Mouse (Mus musculus): ENCODE data around the gene Lck.

The Lck gene

DNA sequence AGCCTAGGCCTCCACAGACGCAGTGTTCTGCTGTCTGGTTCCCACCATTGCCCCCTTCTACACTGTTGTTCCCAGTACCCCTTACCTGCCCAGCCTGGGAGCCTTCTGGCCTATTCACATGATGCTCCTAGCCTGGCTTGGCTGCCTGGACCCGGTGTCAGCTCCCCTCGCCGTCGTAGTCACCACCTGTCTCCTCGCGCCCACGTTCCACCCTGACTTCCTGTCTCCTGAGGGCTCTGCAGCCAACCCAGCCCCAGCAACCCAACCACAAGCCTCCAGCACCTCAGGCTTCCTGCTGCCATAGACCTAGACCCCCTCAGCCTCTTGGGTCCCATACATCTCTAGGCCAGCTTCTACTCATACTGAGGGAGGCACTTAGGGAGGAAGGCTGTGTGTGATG lies at the start of gene Lck:
Lck (minus strand) TSS at position 212 of the 400 bp plus-strand sequence.
- no peak for DNase-seq (ENCODE audit: low spot score)

DNA sequence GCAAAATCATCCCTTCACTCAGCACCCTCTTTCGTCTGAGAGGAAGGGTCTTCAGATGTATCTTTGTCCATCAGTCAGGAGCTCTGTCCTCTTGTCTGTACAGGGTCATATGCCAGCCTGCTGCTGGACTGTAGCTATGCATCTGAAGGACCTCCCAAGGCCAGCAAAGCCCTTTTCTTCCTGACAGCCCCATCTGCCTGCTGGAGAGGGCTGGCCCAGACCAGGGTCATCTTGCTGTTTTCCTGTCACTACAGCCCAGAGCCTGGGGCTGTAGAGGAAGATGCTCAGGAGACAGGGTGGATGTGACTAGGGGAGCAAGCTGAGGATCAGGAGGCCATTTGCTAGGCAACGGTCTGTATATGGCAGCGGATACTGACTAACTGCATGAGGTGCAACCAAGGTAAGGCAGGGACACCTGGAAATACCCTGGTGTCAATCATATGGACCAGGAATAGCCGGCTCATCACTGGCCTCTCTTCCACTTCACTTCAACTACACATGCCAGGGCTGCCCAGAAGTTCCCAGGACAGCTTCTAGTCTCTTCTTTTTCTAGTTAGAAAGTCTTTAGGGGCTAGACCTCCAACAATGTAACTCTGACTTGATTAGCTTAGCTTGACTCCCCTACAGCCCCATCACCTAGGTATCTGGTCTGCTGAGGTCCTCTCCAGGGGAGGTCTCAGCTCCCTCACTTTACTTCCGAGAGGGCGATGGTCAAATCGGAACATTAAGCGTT lies 49.5 kb upstream of the Lck start:
- no peak for DNase-seq (ENCODE audit: low spot score)

DNA sequence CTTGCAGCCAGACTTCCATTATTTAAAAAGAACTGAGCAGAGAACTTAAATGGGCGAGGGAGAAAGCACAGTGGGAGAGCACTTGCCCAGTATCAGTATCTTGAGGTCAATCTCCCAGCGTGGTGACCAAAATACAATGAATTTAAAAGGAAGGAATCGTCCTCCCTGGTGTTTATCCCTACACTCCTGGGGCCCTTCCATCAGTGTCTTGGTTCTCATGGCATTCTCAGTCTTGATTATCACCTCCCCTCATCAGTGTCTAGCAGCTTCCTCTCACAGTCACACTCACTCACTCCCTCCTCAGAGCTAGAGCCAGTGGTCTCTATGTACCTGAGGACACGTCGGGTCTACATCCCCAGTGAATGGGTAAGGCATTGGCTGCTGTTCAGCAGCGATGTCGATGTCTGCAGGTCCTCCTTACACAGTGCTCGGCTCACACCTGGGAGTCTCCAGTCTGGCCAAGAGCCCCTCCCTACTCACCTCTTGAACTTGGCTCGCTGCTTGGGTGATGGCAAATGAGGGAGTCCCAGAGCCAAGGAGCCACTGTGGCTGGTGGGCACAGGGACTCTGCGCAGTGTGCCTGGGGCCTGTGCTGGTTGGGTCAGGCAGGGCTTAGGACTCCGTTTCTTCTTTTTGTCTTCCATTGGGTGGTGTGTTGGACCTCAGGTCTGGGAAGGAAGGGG lies 48.8 kb upstream of the Lck start:
- DNase-seq (ENCODE audit: low spot score), result no peak

DNA sequence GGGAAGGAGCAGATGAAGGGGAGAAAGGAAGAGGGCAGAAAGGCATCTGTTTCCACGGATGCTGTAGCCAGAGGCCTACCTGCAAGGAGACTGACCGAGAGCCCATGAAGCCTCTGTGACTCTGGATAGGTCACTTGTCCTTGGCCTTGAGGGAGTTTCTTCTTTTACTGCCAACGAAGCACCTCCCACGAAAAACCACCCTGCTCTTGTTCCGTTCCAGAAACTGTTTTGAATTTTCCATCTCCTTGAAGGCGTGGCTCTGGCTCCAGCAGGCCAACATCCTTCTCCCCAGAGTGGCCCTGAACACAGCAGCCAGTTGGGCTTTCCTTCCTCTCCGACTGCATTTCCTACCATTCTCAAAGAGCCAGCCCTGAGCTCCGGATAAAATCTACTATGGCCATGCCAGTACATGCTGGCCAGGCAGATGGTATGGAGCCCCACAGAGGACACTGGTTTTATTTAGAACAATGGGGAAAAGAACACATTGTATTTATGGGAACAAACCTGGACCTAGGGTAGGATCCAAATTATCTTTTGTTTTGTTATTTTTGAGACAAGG lies 47.9 kb upstream of the Lck start:
- DNase-seq (ENCODE audit: low spot score), result no peak

DNA sequence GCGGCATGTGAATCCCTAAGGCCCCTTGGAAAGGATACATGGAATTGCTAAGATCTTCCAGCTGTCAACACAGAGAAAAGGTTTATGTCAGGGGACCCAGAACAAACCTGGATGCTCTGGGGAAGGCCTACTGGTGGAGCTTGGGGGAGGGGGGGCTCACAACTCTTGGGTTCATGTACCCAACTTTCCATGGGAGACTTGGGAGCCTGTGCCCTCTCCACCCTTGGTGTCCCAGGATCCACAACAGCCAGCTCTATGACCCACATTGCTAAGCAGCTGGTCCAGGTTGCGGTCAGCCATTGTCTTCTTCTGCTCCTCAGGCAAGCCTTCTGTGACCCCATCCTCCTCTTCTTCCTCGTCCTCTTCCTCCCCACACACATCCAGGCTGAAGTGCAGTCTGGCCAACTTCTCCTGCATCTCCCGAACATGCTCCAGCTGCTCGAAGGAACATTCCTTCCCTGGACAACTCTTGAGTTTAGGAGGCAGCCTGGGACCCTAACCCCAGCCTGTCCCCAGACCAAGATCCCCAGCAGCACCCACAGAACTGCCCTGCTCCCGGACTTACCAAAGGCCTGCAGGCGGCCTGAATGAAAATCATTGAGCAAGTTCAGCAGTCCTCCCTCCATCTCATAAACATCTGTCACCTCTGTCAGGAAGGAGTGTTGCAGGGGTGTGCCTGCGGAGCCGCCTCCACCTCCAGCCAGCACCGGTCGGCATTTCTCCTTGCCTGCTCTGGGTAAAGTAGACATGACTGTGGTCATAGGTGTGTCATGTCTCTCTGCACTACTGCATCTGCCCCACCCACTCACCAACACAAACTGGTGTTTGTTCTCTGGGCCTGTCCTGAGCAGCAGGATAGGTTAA lies 47.2 kb upstream of the Lck start:
- DNase-seq (ENCODE audit: low spot score), result no peak

DNA sequence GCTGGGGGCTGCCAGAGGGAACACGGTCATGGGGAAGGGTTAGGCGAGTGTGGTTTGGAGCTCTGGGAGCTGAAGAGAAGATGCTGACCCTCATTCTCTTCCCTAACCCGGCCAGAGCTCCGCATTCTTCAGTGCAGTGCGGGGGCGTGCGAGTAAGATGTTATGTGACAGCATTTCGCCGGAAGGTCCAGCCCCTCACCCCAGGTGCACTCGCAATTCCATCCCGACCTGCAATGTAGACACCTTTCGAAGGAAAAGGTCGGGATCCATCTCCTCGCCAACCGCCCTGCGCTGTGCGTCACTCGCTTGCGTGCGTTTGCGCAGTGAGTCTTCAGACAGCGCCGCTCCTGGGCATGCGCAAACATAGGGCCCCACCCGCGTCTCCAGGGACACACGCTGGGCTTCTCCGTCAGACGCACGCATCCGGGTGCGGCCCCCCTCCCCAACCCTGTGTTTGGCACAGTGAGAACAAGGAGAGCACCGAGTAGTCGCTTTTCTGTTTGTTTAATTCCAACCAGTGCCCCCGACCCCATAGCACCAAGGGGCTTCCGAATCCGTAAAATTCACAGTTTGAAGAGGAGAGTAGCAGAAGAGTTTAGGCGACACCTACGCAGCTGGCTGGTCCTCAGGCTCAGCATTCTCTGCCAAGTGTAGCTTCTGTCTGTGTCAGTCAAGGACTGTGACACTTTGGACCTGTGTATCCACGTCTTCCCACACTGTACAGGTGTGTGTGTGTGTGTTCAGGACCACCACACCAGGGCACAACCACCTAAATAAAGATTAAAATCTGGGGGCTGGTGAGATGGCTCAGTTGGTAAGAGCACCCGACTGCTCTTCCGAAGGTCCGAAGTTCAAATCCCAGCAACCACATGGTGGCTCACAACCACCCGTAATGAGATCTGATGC lies 45.6 kb upstream of the Lck start, which contains the start of gene Iqcc:
Iqcc (minus strand) TSS at position 314 of the 906 bp plus-strand sequence.
- DNase-seq (ENCODE audit: low spot score), result peak; percentile 94

DNA sequence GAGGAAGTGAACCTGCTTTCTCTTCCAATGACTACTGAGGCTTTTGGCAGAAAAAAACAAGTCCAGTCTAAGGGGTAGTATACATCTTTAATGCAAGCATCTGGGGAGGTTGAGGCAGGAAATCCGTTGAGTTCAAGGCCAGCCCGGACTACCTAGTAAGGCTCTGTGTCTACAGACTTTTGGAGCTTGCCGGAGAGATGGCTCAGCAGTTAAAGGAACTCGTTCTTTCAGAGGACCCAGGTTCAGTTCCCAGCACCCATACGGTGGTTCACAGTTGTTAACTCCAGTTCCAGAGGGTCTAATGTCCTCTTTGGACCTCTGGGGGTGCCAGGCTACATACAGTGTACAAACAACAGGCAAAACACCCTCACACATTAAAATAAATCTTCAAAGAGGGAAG lies 44.6 kb upstream of the Lck start:
- DNase-seq (ENCODE audit: low spot score), result no peak

DNA sequence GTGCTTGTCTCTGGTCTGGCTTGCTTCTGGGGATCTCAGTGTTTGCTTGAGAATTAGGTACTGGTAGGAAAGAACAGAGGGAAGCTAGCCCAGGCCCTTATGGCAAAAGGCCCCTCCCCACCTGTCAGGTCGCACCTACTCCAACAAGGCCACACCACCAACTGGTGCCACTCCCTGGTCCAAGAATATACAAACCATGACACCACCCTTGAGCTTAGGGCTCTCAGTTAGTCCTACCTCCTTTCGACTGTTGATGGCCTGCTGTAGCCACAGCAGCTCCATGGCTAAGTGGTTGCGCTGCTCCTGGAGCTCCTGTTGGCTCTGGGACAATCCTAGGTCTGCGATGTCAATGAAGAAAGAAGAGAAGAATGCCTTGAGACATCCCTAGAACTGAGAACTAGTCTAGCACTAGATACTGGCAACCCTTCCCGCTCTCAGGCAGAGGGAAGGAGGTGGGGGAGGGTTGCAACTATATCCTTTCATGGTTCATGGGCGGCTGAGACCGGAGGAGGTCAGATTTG lies 43.7 kb upstream of the Lck start:
- no peak for DNase-seq (ENCODE audit: low spot score)

DNA sequence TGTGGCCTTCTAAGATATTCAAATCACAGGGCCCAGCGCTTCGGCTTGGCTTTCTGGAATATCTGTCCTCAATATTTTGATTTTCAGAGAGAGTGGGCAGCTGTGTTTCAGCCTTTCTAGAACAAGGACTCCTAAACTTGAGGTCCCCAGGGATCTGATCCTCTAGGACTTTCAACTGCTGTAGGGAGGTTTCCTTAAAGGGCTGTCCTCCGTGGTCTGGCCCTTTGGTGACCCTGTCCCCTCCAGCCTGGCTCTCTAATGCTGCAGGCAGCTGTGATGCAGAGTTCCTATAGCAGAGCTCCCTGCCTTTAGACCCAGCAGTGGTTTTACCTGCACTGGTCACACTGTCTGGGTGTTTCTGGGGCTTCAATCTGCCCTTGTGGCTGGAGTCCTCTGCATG lies 43.2 kb upstream of the Lck start:
- DNase-seq (ENCODE audit: low spot score), result no peak

DNA sequence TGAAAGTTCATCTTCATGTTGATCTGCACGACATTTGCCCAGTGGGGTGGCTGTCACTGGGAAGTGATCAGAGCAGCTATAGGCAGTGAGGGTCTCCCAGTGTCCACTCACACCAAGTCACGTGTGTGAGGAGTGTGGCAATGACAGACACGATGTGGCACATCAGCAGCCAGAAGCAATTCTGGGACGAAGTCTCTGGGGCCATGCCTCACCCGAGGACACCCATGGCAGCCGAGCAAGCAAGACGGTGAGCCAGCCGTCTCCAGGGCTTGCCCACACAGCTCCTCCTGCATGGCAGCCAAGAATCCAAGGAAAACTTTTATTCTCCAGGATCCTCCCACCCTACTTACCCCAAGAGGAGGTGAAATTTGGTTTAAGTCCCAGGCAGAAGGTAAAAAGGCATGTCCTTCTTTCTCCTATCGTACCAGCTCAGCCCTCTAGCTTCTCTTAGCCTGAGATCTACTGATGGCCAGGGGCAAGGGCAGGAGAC lies 42.4 kb upstream of the Lck start:
- DNase-seq (ENCODE audit: low spot score), result no peak

DNA sequence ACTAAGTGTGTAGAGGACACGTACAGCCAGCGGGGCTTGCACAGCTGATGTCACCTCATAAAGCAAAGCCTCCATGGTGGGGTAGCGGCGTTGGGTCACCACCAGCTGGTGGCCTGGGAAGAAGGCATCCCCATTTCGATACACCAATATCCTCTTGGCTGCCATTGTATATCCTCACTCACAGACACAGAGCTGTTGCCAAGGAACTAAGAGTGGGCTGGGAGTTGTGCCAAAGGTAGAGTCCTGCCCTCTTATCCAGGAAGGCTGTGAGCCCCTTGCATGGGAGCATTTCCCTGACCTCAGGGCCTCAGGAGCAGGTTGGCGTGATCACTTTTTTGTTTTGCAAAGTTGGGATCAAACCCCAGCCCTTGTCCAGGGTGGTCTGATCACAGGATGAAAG lies 40.7 kb upstream of the Lck start, which contains the start of gene Dcdc2b:
Dcdc2b (minus strand) TSS at position 165 of the 400 bp plus-strand sequence.
- DNase-seq (ENCODE audit: low spot score), result no peak

DNA sequence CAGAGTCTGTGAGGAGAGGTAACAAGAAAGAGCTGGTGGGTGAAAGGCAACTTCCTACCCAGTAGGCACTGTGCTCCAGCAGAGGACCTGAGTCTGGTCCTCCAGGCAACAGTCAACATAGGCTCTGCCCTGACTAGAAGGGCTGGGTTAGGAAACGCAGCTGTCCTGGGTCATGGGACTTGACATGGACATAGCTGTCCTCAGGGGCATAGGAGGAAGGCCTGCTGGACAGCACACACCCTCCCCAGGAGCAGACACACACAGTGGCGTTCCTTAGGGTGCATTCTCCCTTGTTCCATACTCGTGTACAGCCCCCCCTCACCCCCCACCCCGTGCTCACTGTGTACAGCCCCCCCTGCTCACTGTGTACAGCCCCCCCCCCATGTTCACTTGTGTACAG lies 37.0 kb upstream of the Lck start:
- DNase-seq (ENCODE audit: low spot score), result no peak

DNA sequence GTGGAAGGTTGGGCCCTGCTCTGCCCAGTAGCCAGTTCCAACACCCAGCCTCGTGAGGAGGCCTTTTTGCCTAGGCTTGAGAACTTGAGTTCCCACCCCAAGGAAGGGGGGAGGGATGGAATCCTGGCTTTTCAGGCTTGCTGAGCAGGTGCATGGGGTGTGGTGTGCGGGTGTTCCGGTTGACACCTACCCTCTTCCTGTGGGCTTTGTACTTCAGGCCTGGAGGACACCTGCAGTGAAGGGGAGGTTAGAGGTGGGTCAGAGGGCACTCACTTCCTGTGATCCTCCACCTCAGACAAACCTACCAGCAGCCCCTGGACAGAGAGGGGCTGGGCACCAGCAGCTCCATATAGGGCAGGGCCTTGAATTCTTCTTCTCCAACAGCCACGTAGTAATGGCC lies 36.6 kb upstream of the Lck start:
- DNase-seq (ENCODE audit: low spot score), result no peak

DNA sequence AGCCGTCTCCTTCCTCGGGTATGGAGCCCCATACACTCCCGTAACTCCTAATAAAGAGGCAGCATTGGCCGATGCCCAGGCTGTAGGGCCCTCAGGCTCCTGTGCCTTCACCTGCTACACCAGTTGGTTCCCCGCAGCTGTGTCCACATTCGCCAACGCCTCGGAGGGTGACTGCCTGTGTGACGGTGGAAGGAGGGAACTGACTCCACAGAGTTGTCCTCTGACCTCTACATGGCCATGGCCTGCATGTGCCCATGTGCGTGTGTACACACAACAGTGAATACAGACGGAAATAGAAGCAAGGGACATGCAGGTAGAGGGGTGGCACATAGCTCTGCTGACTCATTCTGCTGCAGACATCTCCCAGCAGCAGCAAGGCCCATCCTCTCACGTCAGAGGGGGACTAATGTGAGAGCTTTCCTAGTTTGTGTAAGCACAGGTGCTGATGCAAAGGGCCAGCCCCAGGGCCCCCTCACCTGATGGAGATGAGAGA lies 35.7 kb upstream of the Lck start:
- no peak for DNase-seq (ENCODE audit: low spot score)

DNA sequence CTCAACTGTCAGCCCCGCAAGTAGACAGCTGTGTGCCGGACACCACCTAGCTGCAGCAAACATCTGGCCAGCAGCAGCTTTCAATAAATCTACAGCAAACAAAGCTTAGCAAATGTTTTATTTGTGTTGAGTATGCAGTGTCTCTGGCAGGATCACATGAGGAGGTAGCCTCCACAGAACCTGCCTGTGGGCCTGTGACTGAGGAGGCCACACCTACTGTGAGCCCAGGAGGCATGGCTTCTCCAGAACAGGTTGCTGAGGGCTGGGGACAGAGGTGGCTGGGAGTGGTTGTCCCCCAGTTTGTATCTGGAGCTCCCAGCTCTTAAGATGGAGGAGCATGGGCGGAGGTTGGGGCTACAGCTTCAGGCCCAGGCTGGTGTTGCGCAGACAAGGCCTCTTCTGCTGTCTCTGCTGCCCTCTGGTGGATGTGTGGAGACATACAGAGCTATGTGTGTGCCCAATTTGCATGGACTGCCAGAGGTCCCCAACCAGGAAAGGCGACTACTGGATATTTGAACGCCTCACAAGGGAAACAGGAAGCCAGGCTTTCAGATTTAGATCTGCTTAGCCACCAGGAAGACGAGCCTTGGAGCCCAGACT lies 35.1 kb upstream of the Lck start:
- DNase-seq (ENCODE audit: low spot score), result peak; percentile 64

DNA sequence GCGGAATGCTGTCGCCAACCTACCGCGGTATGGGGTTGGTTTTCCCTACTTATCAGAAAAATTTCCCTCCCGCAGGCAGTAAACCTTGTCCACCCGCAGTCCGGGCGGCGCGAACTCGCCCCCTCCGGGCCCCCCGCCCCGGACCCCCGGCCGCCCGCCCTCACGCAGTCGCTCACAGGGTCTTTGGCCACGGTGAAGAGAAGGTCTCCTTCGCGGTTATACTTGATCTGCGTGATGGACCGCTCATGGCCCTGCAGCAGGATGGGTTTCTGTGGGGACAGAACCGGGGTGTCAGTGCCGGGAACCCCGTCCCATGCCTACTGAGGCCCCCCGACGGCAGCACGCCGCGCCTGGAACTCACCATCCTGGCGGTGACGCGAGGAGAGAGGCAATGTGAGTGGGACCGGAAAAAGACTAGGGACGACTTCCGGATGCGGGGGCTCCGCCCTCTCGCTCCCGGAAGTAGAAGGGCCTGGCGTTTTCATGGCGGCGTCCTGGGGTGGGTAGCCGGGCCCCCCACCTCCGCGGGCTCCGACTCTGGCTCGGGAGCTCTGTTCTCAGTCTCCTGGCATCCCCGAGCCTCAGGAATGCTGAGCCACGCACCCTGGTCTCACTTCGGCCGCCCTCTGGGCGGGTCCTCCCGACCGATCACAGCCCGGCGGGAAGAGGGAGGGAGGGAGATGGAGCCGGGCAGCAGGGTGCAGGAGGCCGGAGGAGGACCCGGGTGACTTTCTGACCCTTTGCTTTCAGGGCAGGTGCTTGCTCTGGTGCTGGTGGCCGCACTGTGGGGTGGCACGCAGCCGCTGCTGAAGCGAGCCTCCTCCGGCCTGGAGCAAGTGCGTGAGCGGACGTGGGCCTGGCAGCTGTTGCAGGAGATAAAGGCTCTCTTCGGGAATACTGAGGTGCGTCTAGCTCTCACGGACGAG lies 27.1 kb upstream of the Lck start, which contains the start of the genes Eif3i and Tmem234:
Eif3i (minus strand) TSS at position 416 of the 926 bp plus-strand sequence.
Tmem234 (plus strand) TSS at position 436 of the 926 bp plus-strand sequence.
- DNase-seq (ENCODE audit: low spot score), result no peak

DNA sequence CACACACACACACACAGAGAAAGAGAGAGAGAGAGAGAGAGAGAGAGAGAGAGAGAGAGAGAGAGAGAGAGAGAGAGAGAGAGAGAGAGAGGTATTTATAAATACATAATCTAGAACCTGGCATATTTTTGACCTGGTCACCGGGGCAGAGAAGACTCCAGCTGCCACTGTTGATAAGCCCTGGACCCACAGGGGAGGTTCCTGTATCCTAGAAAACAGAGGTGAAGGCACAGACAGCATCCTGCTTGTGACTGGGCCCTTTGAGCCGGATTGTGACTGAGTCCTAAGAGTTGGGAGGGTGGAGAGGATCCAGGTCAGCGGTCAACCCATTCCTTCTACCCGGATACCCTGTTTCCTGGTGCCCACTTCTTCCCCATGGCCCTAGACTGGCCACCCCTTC lies 15.4 kb upstream of the Lck start:
- no peak for DNase-seq (ENCODE audit: low spot score)

DNA sequence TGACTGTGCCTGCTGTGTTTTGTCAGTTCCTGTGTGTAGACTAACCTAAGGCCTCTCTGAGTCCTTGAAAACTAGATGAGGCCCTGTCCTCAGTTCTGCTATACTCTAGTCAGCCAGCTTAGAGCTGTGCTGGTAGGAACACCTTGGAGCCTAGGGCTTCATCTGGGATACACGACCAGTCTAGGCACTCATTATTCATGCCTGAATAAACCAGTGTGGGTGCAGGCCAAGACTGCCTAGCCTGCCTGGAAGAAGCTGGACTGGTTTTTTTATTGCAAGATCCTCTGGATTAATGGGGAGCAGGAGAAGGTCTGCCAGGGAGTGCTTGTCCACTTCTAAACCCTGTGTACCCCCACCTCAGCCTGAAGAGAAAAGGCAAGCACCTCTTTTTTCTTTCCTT lies 13.5 kb upstream of the Lck start:
- DNase-seq (ENCODE audit: low spot score), result no peak

DNA sequence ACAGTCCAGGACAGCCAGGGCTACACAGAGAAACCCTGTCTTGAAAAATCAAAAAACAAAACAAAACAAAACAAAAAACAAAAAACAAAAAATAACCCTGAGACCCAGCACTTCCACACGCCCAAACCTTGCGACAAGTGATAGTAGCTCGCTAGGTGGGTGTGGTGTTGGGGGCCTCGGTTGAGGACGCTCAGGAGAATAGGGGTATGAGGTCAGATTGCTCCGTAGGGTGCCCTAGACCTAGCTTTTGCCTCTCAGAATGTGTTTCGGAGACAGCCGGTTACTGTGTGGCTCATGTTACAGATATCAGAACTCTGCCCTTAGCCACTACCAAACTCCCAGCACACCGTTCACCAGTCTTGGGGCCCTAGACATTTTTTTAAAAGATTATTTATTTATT lies 12.3 kb upstream of the Lck start:
- DNase-seq (ENCODE audit: low spot score), result no peak
